Mouse (Mus musculus) left cerebral cortex, postnatal 4 days (tissue): ENCODE results near the gene Igfn1. TPM values are rescaled to one million over a fixed set of nuclear protein-coding genes. Genes with fewer than 3 reads are reported as not detected.
A peak's percentile ranks its signal among the peaks of the same experiment; 100 is the strongest.

Experiments used
- DNase-seq: peaks from one replicate; pipeline ENCODE4 v3.0.0-alpha.2; 2022
- intact Hi-C: fragments of 180-260 bp; cut with DNase I; formaldehyde crosslinking; loops from one replicate; pipeline ENCODE4 v1.15.1; 2025
- total RNA-seq, 2 experiments: library from RNA; stranded (reverse); gene quantifications; 2 replicates each; pipeline ENCODE4 v1.2.3; 2021

Gene Igfn1
- total RNA-seq, 2 experiments from 2014 or later: 0.08 to 0.10 TPM

GRCm38 (mm10) chr1:135941259-135942006 lies 64.7 kb downstream of the Igfn1 start:
- intact Hi-C loops: loop anchor here (10.0 kb wide), 1 partner anchor 217 kb away; the partner anchor contains the start of gene Csrp1

GRCm38 (mm10) chr1:135936091-135936490 lies 70.1 kb downstream of the Igfn1 start:
- no peak for DNase-seq

More at GRCm38 (mm10) chr1:135941259-135942006, 64.7 kb downstream of the Igfn1 start:
- DNase-seq: no peak

DNA sequence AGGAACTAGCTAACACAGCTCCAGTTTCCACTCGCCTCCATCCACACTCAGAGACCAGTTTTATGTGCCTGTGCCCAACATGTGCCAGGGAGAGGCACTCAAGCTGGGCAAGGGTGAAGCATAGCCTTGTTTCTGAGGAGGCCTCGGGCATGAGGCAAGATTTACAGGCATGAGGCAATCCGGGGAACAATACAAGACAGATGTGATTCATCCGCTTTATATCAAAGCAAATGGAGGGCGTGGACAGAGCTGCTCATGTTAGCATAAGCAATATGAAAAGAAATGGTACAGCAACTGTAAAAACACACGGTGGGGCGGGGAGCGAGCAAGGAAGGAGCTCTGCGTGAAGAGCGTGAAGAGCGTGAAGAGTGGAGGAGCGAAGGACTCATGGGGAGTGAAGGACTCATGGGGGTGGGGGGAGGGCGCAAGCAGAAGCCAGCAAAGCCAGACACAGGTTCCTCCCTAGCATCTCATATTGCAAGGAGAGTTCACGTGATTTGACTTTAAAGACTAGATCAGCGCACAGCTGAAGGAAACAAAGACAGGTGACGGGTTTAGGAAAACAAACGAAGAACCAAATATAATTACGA lies 72.3 kb downstream of the Igfn1 start:
- DNase-seq: no peak
- intact Hi-C loops: no loop called here

More at GRCm38 (mm10) chr1:135936091-135936490, 70.1 kb downstream of the Igfn1 start:
- intact Hi-C loops: no loop called here

DNA sequence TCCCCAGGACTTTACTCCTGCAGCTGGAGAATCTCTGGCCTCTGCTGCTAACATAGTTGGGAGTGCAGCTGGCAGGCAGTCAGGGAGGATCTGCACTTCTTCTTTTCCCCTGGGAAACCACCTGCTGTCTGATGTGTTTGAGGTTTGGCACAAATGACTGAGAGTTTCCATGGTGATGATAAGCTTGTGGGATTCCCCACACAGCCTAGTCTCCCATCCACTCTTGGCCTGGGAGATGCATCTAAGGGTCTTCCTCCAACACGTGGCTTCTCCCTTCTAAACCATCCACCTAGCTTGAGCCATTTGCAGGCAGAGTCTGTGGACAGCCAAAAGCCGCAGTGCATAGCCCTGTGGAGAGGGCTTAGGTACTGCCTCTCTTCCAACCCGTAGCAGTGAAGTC lies 76.3 kb downstream of the Igfn1 start:
- no peak for DNase-seq
- intact Hi-C loops: no loop called here

- DNase-seq: peak; percentile 72
- intact Hi-C loops: no loop called here
Measured at GRCm38 (mm10) chr1:135925848-135926247, 80.3 kb downstream of the Igfn1 start.

GRCm38 (mm10) chr1:135924377-135924994 lies 81.7 kb downstream of the Igfn1 start:
- intact Hi-C loops: no loop called here
- no peak for DNase-seq

DNA sequence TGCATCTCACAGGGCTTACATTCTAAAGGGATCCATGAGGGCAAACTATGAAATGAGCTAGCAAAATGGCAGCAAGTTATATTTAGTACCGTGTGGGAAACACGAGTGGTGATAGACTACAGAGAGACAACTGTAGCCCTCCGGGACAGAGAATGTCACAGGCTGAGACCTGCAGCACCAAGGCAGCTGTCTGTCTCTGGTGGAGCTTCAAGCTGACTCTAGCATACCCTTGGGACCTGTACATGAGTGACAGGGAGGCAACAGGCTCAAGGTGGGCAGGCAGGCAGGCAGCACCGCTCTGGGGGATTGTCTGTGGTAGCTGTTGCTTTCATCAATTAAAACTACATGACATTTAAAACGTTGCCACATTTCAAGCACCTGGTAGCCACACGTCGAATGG lies 82.9 kb downstream of the Igfn1 start:
- no peak for DNase-seq
- intact Hi-C loops: no loop called here

GRCm38 (mm10) chr1:135918644-135919407 lies 87.3 kb downstream of the Igfn1 start, which contains the start of gene Pkp1:
TSS of gene Pkp1 (minus strand) at chr1:135919207.
- no peak for DNase-seq
- intact Hi-C loops: no loop called here

DNA sequence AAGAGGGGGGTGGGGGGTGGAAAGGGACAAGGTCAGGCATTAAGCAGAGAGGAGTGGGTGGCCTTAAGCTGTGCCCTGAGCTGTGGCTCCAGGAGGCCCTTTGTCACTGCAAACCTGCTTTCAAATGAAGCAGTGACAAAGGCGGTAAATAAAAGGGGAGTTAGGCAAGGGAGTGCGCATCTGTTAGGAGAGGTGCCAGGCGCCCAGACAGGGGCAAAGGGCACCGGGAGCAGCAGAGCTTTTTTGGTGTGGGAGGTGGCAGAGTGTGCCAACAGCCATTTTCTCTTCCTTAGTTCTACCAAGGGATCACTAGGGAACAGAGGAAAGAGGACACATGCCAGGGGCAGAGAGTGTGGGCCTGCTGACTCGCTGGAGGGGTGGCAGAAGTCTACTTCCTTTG lies 88.9 kb downstream of the Igfn1 start:
- no peak for DNase-seq
- intact Hi-C loops: no loop called here

DNA sequence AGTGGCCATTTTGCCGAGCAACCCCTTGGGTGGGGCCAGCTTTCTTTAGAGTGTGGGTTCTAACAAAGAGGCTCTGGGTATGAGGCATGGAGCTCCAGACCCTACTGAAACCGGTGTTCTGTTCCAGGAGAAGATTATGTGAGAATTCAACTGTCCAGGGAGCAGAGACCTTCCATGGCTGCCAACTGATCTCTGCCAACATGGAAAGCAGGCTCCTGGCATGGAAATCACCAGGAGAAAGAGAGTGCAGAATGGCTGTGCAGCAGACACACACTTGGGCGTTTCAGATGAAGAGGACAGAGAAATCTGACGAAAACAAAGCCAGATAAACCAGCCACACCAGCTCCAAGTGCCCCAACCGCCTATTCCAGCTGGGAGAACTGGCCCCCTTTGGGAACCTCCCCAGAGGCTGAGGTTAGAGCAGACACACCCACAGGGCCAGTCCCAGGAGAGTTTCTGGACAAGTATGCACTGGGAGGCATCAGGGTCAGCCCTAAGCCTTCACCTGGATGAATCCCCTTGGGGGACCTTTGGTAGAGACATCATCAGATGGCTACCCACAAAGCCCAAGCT lies 89.6 kb downstream of the Igfn1 start:
- no peak for DNase-seq
- intact Hi-C loops: no loop called here

GRCm38 (mm10) chr1:135913657-135914056 lies 92.5 kb downstream of the Igfn1 start:
- no peak for DNase-seq
- intact Hi-C loops: no loop called here

GRCm38 (mm10) chr1:135909381-135909780 lies 96.8 kb downstream of the Igfn1 start:
- DNase-seq: no peak
- intact Hi-C loops: no loop called here

DNA sequence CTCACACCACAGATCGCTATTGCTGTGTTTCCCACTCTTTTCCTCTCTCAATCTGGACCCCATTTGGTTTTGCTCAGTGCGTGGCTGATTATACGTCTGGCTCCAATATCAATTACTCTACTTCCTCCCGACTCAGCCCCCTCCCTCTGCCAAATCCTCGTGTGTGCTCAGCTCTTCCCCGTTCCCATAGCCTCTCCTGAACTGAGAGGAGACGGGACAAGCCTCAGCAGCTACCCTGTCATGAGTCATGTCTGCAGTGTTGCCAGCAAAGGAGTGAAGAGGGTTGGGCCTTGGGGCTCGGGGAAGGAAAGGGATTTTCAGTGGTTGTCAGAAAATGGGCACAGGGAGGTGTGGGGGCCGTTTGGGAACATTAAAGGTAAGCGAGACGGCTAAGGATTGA lies 99.4 kb downstream of the Igfn1 start:
- intact Hi-C loops: no loop called here
- DNase-seq: no peak

Other genes with a start within 250 kb of the Igfn1 start
- gene Phlda3, start 240.2 kb downstream of the Igfn1 start, total RNA-seq: 10 to 100 TPM; 11.2 to 12.9 TPM
- not detected for gene Tnni1, start 226.9 kb downstream of the Igfn1 start, total RNA-seq
- gene Lad1, start 187.7 kb downstream of the Igfn1 start, total RNA-seq: under 1 TPM; 0.64 to 0.86 TPM
- under 1 TPM; 0.62 to 0.85 TPM for gene Tnnt2, start 170.0 kb downstream of the Igfn1 start, total RNA-seq
- under 1 TPM in 1 of 2 experiments, not detected in 1; 0.18 TPM for gene Pkp1, start 87.1 kb downstream of the Igfn1 start, total RNA-seq
- 10 to 100 TPM; 64.2 to 77.1 TPM for gene Tmem9, start 1.8 kb upstream of the Igfn1 start, total RNA-seq
- gene Ascl5, start 44.5 kb upstream of the Igfn1 start, total RNA-seq: 1 to 10 TPM; 1.2 to 1.3 TPM
- under 1 TPM; 0.60 to 0.95 TPM for gene Cacna1s, start 46.4 kb upstream of the Igfn1 start, total RNA-seq
- gene Kif21b, start 125.0 kb upstream of the Igfn1 start, total RNA-seq: 100 to 1,000 TPM; 320 to 326 TPM
- 1 to 10 TPM; 1.0 to 1.2 TPM for gene Mroh3, start 206.5 kb upstream of the Igfn1 start, total RNA-seq
- gene Inava, start 227.9 kb upstream of the Igfn1 start, total RNA-seq: 1 to 10 TPM; 4.8 to 5.9 TPM